Mouse (Mus musculus): ENCODE data around the gene Clec4d. TPM values are rescaled to one million over a fixed set of nuclear protein-coding genes. Genes with fewer than 3 reads are reported as not detected.

The Clec4d gene
- not detected for polyA plus RNA-seq (2015; fragmentation: Illumina TruSeq; extraction: RNeasy Lipid Tissue Mini Kit (QIAGEN cat#74804); ENCODE audit: low read depth, low replicate concordance)

GRCm38 (mm10) chr6:123261555-123262161, at the start of gene Clec4d:
Gene Clec4d, plus strand, starts transcription at chr6:123262111.

DNA sequence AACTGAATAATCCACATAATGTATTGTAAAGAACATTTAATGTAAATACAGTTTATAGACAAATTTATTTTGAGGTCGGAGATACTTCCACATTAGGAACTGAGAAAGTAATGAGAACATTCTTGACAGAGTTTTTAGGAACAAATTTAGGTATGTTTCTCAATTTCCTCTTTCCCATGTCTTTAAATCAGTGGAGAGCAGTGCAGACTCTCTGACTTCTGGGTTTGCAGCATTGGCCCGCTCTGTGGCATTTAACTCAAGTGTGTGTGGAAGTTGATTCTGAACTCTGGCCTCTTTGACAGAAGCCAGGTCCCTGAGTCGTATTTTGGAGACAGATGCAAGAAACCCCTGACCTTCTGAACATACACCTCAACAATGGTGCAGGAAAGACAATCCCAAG, 32.3 kb upstream of the Clec4d start, which contains the start of gene Clec4n:
Gene Clec4n, plus strand, starts transcription at position 200 of the 400 bp plus-strand sequence.

GRCm38 (mm10) chr6:123289753-123290152, 27.8 kb downstream of the Clec4d start, which contains the start of gene Clec4e:
Gene Clec4e, minus strand, starts transcription at chr6:123289870.

GRCm38 (mm10) chr6:123308033-123308432, 46.1 kb downstream of the Clec4d start, which contains the start of gene Vmn2r19:
Gene Vmn2r19, plus strand, starts transcription at chr6:123308333.

Other genes starting within 250 kb of the Clec4d start
- gene Clec4b1, start 212.1 kb upstream of the Clec4d start, polyA plus RNA-seq (2015; fragmentation: Illumina TruSeq; extraction: RNeasy Lipid Tissue Mini Kit (QIAGEN cat#74804); ENCODE audit: low read depth, low replicate concordance), result not detected
- gene Clec4a2, start 155.7 kb upstream of the Clec4d start, polyA plus RNA-seq (2015; fragmentation: Illumina TruSeq; extraction: RNeasy Lipid Tissue Mini Kit (QIAGEN cat#74804); ENCODE audit: low read depth, low replicate concordance), result 2.7 TPM
- not detected for gene Clec4b2, start 89.2 kb upstream of the Clec4d start, polyA plus RNA-seq (2015; fragmentation: Illumina TruSeq; extraction: RNeasy Lipid Tissue Mini Kit (QIAGEN cat#74804); ENCODE audit: low read depth, low replicate concordance)
- gene Clec4n, start 32.3 kb upstream of the Clec4d start, polyA plus RNA-seq (2015; fragmentation: Illumina TruSeq; extraction: RNeasy Lipid Tissue Mini Kit (QIAGEN cat#74804); ENCODE audit: low read depth, low replicate concordance), result 0.77 TPM
- gene Clec4e, start 27.8 kb downstream of the Clec4d start, polyA plus RNA-seq (2015; fragmentation: Illumina TruSeq; extraction: RNeasy Lipid Tissue Mini Kit (QIAGEN cat#74804); ENCODE audit: low read depth, low replicate concordance), result not detected
- not detected for gene Vmn2r19, start 46.2 kb downstream of the Clec4d start, polyA plus RNA-seq (2015; fragmentation: Illumina TruSeq; extraction: RNeasy Lipid Tissue Mini Kit (QIAGEN cat#74804); ENCODE audit: low read depth, low replicate concordance)
- not detected for gene Vmn2r20, start 156.0 kb downstream of the Clec4d start, polyA plus RNA-seq (2015; fragmentation: Illumina TruSeq; extraction: RNeasy Lipid Tissue Mini Kit (QIAGEN cat#74804); ENCODE audit: low read depth, low replicate concordance)

All from brain, adult 10 weeks (tissue).